Mouse (Mus musculus) stomach, postnatal 0 days (tissue): ENCODE results near the gene Rgl2.

Source experiments
- CTCF ChIP-seq: IDR thresholded peaks from 2 replicates; pipeline ENCODE4 v1.5.1; 2016; ENCODE audit warnings: antibody characterized with exemption, low read depth, mild to moderate bottlenecking, moderate library complexity
- EP300 ChIP-seq: optimal IDR thresholded peaks from 2 replicates; pipeline ENCODE3; 2016; ENCODE audit warnings: antibody characterized with exemption

- TF ChIP-seq CTCF: no peak
- no peak for TF ChIP-seq EP300
Observed at GRCm38 (mm10) chr17:33931947-33932346, 2.6 kb downstream of the Rgl2 start.
